Mouse (Mus musculus) neural tube, embryonic 10.5 days (tissue): ENCODE measurements around the gene Emg1.
"Not testable (repeated sequence)": the region's sequence is repeated elsewhere in the genome, so short reads cannot be mapped to it uniquely, and the experiment has no call there.

ENCODE experiments used
- DNase-seq: peaks from one replicate; pipeline ENCODE4 v3.0.0-alpha.2; 2017; ENCODE audit warnings: low spot score; ENCODE audit errors: extremely low spot score

Emg1 gene

DNA sequence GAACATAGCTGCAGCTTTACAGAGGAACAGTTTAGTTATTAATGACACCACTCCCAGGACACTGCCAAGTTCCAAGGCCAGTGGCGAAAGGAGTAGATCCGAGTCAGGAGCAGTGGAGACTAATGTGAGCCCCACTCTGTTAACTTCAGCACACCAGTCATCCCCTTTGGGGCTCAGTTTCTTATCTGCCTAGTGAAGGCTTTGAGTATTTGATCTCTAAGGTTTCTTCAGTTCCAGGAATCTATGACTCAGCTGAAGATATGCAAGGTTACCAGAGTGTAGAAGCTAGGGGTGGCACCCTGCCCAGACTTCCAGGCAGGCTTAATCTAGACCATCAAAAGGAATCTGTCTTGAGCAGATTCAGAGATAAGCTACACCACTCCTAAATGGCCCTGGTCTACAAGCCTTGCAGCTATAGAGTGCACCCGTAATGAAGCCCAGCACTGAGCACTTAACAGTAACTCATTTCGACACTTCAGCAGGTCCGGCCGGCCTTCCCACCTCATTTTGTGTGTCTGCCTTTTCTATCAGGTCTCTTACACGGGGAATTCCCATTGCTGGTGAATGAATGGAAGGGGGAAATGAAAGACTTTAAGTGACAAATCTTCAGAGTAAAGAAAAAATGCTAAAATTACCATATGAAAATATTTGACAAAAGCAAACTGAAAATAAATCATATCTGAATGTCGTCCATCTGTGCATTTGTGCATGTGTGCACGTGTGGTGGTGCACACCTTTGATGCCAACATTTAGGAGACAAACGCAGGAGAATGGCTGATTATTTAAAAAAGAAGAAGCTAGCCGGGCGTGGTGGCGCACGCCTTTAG, 28.2 kb downstream of the Emg1 start:
- no peak for DNase-seq

GRCm38 (mm10) chr6:124682291-124682690, 29.7 kb downstream of the Emg1 start:
- DNase-seq = not testable (repeated sequence)

- no peak for DNase-seq
Observed at GRCm38 (mm10) chr6:124679486-124679885, 32.5 kb downstream of the Emg1 start.

DNA sequence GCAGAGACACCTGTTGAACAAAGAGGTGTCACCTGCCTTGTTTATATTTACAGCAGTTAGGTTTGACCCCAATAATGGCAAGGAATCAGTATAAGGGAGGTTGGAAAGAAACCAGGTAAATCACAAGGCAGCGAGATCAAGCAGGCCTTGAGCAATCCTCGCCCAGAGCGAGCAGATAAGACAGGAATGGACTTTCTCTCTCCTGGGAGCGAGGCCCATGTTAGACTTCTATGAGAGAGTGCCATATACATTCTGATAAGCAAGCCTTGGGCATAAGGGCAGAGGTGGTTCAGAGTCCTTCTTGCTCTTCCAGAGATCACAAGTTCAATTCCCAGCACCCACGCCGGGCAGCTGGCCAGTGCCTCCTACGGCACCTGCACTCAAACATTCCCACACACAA, 33.2 kb downstream of the Emg1 start:
- DNase-seq = no peak

DNA sequence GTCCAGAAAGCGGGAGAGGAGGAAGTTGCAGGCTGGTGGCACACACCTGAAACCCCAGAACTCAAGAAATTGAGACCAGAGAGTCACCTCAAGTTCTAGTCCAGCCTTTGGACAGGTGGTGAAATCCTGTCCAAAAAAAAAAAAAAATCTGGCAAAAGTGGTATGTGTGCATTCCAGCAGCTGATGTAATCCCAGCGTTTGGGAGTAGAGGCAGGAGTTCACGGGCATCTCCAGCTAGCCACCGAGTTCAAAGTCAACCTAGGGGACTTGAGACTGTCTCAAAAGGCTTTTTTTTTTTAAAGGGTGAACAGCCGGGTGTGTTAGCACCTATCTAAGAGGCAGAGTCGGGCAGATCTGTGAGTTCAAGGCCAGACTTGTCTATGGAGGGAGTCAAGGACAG, 35.8 kb downstream of the Emg1 start:
- DNase-seq = no peak

GRCm38 (mm10) chr6:124674591-124674990, 37.4 kb downstream of the Emg1 start:
- DNase-seq = no peak

DNA sequence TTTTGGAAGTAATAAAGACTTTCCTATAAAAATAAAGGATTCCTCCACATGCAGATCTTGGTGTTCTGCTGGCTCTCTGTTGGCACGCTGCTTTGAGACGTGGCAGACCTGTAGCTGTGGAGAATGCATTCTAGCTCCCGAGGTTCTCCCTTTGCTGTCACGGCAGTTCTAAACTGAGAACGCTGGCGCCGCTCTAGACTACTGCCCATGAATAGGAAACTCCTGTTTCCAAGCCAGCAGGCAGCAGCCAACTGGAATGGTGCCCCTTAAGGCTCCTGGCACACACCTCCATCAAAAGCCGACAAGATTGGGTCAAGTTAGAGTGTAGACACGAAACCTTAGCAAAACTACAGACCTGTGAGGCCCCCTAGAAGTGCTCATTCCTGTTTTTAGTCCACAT, 38.4 kb downstream of the Emg1 start:
- no peak for DNase-seq

- DNase-seq = no peak
Observed at GRCm38 (mm10) chr6:124672100-124672499, 39.9 kb downstream of the Emg1 start.

- DNase-seq = no peak
Observed at GRCm38 (mm10) chr6:124670281-124670900, 41.6 kb downstream of the Emg1 start.

GRCm38 (mm10) chr6:124669234-124669859, 42.6 kb downstream of the Emg1 start:
- no peak for DNase-seq

GRCm38 (mm10) chr6:124665011-124665410, 47.0 kb downstream of the Emg1 start:
- DNase-seq = no peak

DNA sequence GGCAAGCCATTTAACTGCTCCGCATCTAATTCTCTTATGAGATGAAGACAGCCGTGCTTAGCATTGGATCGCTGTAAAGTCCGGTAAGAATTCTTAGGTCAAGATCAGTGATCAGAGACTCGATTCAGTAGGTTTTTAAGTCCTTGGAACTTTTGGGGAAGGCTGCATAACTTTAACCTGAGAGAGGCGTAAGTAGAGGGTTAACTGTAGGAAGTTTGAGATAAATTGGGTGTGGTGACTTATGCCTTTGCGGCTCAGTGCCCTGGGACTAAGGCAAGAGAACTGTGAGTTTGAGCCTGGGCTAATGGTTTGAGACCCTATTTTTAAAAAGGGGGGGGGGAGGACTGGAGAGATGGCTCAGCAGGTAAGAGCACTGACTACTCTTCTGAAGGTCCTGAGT, 47.7 kb downstream of the Emg1 start:
- no peak for DNase-seq

DNA sequence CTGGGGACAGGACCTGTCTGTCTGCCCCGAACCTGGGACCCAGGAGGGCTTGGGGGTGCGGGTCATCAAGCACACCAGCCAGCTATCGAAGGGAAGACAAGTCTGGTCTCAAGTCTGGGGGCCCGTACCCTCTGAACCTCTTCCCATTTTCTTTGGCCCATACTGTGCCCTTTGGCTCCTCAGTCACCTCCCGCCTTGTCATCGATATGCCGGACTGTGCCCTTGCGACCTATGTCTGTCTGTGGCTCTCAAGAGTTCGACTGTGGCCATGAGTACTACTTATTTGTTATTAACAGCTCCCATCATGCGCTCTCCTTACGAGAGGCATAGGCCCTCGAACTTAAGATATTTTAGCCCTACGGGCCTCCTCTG, 48.6 kb downstream of the Emg1 start:
- DNase-seq = no peak

GRCm38 (mm10) chr6:124662477-124663423, 49.2 kb downstream of the Emg1 start, which contains the start of gene Lpcat3:
Gene Lpcat3 (plus strand): TSS chr6:124663027.
- DNase-seq = peak; percentile 98

- DNase-seq = no peak
Observed at GRCm38 (mm10) chr6:124661995-124662394, 50.0 kb downstream of the Emg1 start.

GRCm38 (mm10) chr6:124661156-124661806, 50.7 kb downstream of the Emg1 start:
- DNase-seq = no peak

GRCm38 (mm10) chr6:124658067-124658466, 53.9 kb downstream of the Emg1 start:
- no peak for DNase-seq

DNA sequence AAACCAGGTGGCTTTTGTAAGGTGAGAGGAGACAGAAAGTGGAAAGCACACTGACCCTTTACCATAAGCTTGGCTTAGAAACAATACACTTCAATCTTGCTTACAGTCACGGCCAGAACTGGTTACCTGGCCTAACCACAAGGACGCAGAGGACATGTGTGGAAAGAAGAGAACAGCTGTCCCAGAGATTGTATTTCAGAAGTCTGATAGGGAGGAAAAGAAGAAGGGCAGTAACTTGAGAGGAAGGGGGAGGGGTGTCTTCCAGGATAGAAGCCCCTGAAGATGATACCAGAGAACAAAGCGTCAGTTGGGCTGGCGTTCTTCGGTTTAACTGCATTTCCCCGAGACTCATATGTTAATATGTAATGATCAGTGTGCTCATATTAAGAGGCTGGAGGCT, 56.1 kb downstream of the Emg1 start:
- no peak for DNase-seq
